1 mouse cellular context compared by ENCODE assay signal in genomic region chr4:139140267-139140666, GRCm38 (mm10).
TF ChIP-seq lines count a peak whose summit lies in the region.

No protein-coding gene starts in this region.

TF ChIP-seq in CH12.LX, 34 proteins besides CTCF, POLR2A, EP300 and RAD21:
- peak; percentile 59 for TF ChIP-seq SMC3 (IDR thresholded peaks at IDR 0.05; ENCODE audit: low read depth, low read length)
- no peak for TF ChIP-seq ZKSCAN1 (IDR thresholded peaks at IDR 0.05; ENCODE audit: borderline replicate concordance, low read depth, low read length)
TF ChIP-seq in CH12.LX: peak in this region for 1.
